Mouse (Mus musculus): ENCODE results near the gene Gm3435.
"Not testable (repeated sequence)": the region's sequence is repeated elsewhere in the genome, so short reads cannot be mapped to it uniquely, and the experiment has no call there.

Gm3435 gene

GRCm38 (mm10) chr17:15041175-15041729 lies 31.3 kb downstream of the Gm3435 start, which contains the start of the genes Ermard, Tcte3 and Gm3448:
Ermard (plus strand) TSS chr17:15041208.
Tcte3 (minus strand) TSS chr17:15041488.
Gm3448 (minus strand) TSS chr17:15041537.
- DNase-seq = peak; percentile 19 to 22

GRCm38 (mm10) chr17:15050338-15050737 lies 40.4 kb downstream of the Gm3435 start:
- not testable (repeated sequence) for DNase-seq

GRCm38 (mm10) chr17:15052766-15053165 lies 42.8 kb downstream of the Gm3435 start:
- not testable (repeated sequence) for DNase-seq

GRCm38 (mm10) chr17:15053183-15053828 lies 43.3 kb downstream of the Gm3435 start:
- not testable (repeated sequence) for DNase-seq

- not testable (repeated sequence) for DNase-seq
These were observed 43.8 kb downstream of the Gm3435 start for GRCm38 (mm10) chr17:15053829-15054200.

- no peak for DNase-seq
These were observed 45.9 kb downstream of the Gm3435 start for GRCm38 (mm10) chr17:15055925-15056324.

- DNase-seq = no peak
These were observed 48.2 kb downstream of the Gm3435 start for GRCm38 (mm10) chr17:15058161-15058591.

GRCm38 (mm10) chr17:15059646-15060045 lies 49.7 kb downstream of the Gm3435 start:
- no peak for DNase-seq

- no peak for DNase-seq
These were observed 50.4 kb downstream of the Gm3435 start for GRCm38 (mm10) chr17:15060356-15060755.

GRCm38 (mm10) chr17:15065391-15066024 lies 55.5 kb downstream of the Gm3435 start:
- no peak for DNase-seq

GRCm38 (mm10) chr17:15066066-15066465 lies 56.1 kb downstream of the Gm3435 start:
- DNase-seq = no peak

GRCm38 (mm10) chr17:15066911-15067310 lies 56.9 kb downstream of the Gm3435 start:
- no peak for DNase-seq

- no peak for DNase-seq
These were observed 58.2 kb downstream of the Gm3435 start for GRCm38 (mm10) chr17:15068040-15068792.

GRCm38 (mm10) chr17:15069124-15069523 lies 59.1 kb downstream of the Gm3435 start:
- DNase-seq = no peak
